Mouse (Mus musculus): Measurements from ENCODE around the gene Amot. TPM values are rescaled to one million over a fixed set of nuclear protein-coding genes. Genes with fewer than 3 reads are reported as not detected.
A peak's percentile ranks its signal among the peaks of the same experiment; 100 is the strongest.

Gene Amot
- polyA plus RNA-seq, 1 experiment = 7.0 TPM

- WGBS = 50% methylated on average over 2 of the region's 2 CpGs
- no peaks in the 10 kb centered on the region for H3K36me3 ChIP-seq (ENCODE audit: control insufficient read depth, insufficient read depth, low read length)
- H3K4me3 ChIP-seq (ENCODE audit: control insufficient read depth, insufficient read depth, low read length) = no peak overlapping the region
- no peak for DNase-seq
- no peak for TF ChIP-seq CTCF (IDR thresholded peaks at IDR 0.05; ENCODE audit: borderline replicate concordance, control insufficient read depth, extremely low read depth, insufficient read depth, low read length, poor library complexity)
- TF ChIP-seq POLR2A (IDR thresholded peaks at IDR 0.05; ENCODE audit: control insufficient read depth, extremely low read depth, insufficient read depth, low read length, poor library complexity) = no peak
- H3K27ac ChIP-seq (ENCODE audit: control insufficient read depth, insufficient read depth, low read length) = no peak overlapping the region
- no peaks in the 10 kb centered on the region for H3K4me1 ChIP-seq (replicated peaks; ENCODE audit: control insufficient read depth, insufficient read depth, low read length)
- H3K27me3 ChIP-seq (ENCODE audit: control insufficient read depth, insufficient read depth, low read length) = no peaks in the 10 kb centered on the region
These were observed 41.5 kb downstream of the Amot start for GRCm38 (mm10) chrX:145463524-145463923.

GRCm38 (mm10) chrX:145461339-145461738 lies 43.6 kb downstream of the Amot start:
- Histone ChIP-seq H3K27me3 (ENCODE audit: control insufficient read depth, insufficient read depth, low read length) (no peaks in the 10 kb centered on the region), H3K27ac (ENCODE audit: control insufficient read depth, insufficient read depth, low read length) (no peak overlapping the region), H3K4me3 (ENCODE audit: control insufficient read depth, insufficient read depth, low read length) (no peak overlapping the region), H3K36me3 (ENCODE audit: control insufficient read depth, insufficient read depth, low read length) (no peaks in the 10 kb centered on the region), H3K4me1 (replicated peaks; ENCODE audit: control insufficient read depth, insufficient read depth, low read length) (no peaks in the 10 kb centered on the region)
- no peak for DNase-seq
- 97% methylated on average over 3 of the region's 3 CpGs for WGBS
- TF ChIP-seq POLR2A (IDR thresholded peaks at IDR 0.05; ENCODE audit: control insufficient read depth, extremely low read depth, insufficient read depth, low read length, poor library complexity) (no peak), CTCF (IDR thresholded peaks at IDR 0.05; ENCODE audit: borderline replicate concordance, control insufficient read depth, extremely low read depth, insufficient read depth, low read length, poor library complexity) (no peak)

- 48% methylated on average over 4 of the region's 4 CpGs for WGBS
These were observed 48.7 kb downstream of the Amot start for GRCm38 (mm10) chrX:145456251-145456650.

GRCm38 (mm10) chrX:145455629-145456028 lies 49.4 kb downstream of the Amot start:
- Histone ChIP-seq H3K27ac (ENCODE audit: control insufficient read depth, insufficient read depth, low read length) (no peak overlapping the region), H3K27me3 (ENCODE audit: control insufficient read depth, insufficient read depth, low read length) (no peaks in the 10 kb centered on the region), H3K36me3 (ENCODE audit: control insufficient read depth, insufficient read depth, low read length) (no peaks in the 10 kb centered on the region), H3K4me1 (replicated peaks; ENCODE audit: control insufficient read depth, insufficient read depth, low read length) (no peaks in the 10 kb centered on the region), H3K4me3 (ENCODE audit: control insufficient read depth, insufficient read depth, low read length) (no peak overlapping the region)
- no peak for DNase-seq
- 97% methylated on average over 6 of the region's 6 CpGs for WGBS
- TF ChIP-seq CTCF (IDR thresholded peaks at IDR 0.05; ENCODE audit: borderline replicate concordance, control insufficient read depth, extremely low read depth, insufficient read depth, low read length, poor library complexity) (no peak), POLR2A (IDR thresholded peaks at IDR 0.05; ENCODE audit: control insufficient read depth, extremely low read depth, insufficient read depth, low read length, poor library complexity) (no peak)

More at GRCm38 (mm10) chrX:145456251-145456650, 48.7 kb downstream of the Amot start:
- Histone ChIP-seq H3K4me3 (ENCODE audit: control insufficient read depth, insufficient read depth, low read length) (no peak overlapping the region), H3K27ac (ENCODE audit: control insufficient read depth, insufficient read depth, low read length) (no peak overlapping the region), H3K4me1 (replicated peaks; ENCODE audit: control insufficient read depth, insufficient read depth, low read length) (no peaks in the 10 kb centered on the region), H3K36me3 (ENCODE audit: control insufficient read depth, insufficient read depth, low read length) (no peaks in the 10 kb centered on the region), H3K27me3 (ENCODE audit: control insufficient read depth, insufficient read depth, low read length) (no peaks in the 10 kb centered on the region)
- no peak for DNase-seq
- TF ChIP-seq POLR2A (IDR thresholded peaks at IDR 0.05; ENCODE audit: control insufficient read depth, extremely low read depth, insufficient read depth, low read length, poor library complexity) (no peak), CTCF (IDR thresholded peaks at IDR 0.05; ENCODE audit: borderline replicate concordance, control insufficient read depth, extremely low read depth, insufficient read depth, low read length, poor library complexity) (no peak)

- no peaks in the 10 kb centered on the region for H3K4me1 ChIP-seq (replicated peaks; ENCODE audit: control insufficient read depth, insufficient read depth, low read length)
- H3K36me3 ChIP-seq (ENCODE audit: control insufficient read depth, insufficient read depth, low read length) = no peaks in the 10 kb centered on the region
- no peak for TF ChIP-seq POLR2A (IDR thresholded peaks at IDR 0.05; ENCODE audit: control insufficient read depth, extremely low read depth, insufficient read depth, low read length, poor library complexity)
- TF ChIP-seq CTCF (IDR thresholded peaks at IDR 0.05; ENCODE audit: borderline replicate concordance, control insufficient read depth, extremely low read depth, insufficient read depth, low read length, poor library complexity) = no peak
- H3K27ac ChIP-seq (ENCODE audit: control insufficient read depth, insufficient read depth, low read length) = no peak overlapping the region
- DNase-seq = no peak
- no peaks in the 10 kb centered on the region for H3K27me3 ChIP-seq (ENCODE audit: control insufficient read depth, insufficient read depth, low read length)
- H3K4me3 ChIP-seq (ENCODE audit: control insufficient read depth, insufficient read depth, low read length) = no peak overlapping the region
- WGBS = 90% methylated on average over 4 of the region's 4 CpGs
These were observed 50.2 kb downstream of the Amot start for GRCm38 (mm10) chrX:145454828-145455227.

GRCm38 (mm10) chrX:145441526-145441925 lies 63.5 kb downstream of the Amot start:
- no peaks in the 10 kb centered on the region for H3K27me3 ChIP-seq (ENCODE audit: control insufficient read depth, insufficient read depth, low read length)
- H3K4me3 ChIP-seq (ENCODE audit: control insufficient read depth, insufficient read depth, low read length) = no peak overlapping the region
- no peak overlapping the region for H3K27ac ChIP-seq (ENCODE audit: control insufficient read depth, insufficient read depth, low read length)
- no peaks in the 10 kb centered on the region for H3K4me1 ChIP-seq (replicated peaks; ENCODE audit: control insufficient read depth, insufficient read depth, low read length)
- H3K36me3 ChIP-seq (ENCODE audit: control insufficient read depth, insufficient read depth, low read length) = no peaks in the 10 kb centered on the region
- 97% methylated on average over 2 of the region's 2 CpGs for WGBS
- TF ChIP-seq POLR2A (IDR thresholded peaks at IDR 0.05; ENCODE audit: control insufficient read depth, extremely low read depth, insufficient read depth, low read length, poor library complexity) (no peak), CTCF (IDR thresholded peaks at IDR 0.05; ENCODE audit: borderline replicate concordance, control insufficient read depth, extremely low read depth, insufficient read depth, low read length, poor library complexity) (no peak)
- no peak for DNase-seq

- 24% methylated on average over 4 of the region's 4 CpGs for WGBS
- Histone ChIP-seq H3K4me1 (replicated peaks; ENCODE audit: control insufficient read depth, insufficient read depth, low read length) (no peaks in the 10 kb centered on the region), H3K27me3 (ENCODE audit: control insufficient read depth, insufficient read depth, low read length) (no peaks in the 10 kb centered on the region), H3K4me3 (ENCODE audit: control insufficient read depth, insufficient read depth, low read length) (no peak overlapping the region), H3K36me3 (ENCODE audit: control insufficient read depth, insufficient read depth, low read length) (no peaks in the 10 kb centered on the region), H3K27ac (ENCODE audit: control insufficient read depth, insufficient read depth, low read length) (no peak overlapping the region)
- TF ChIP-seq POLR2A (IDR thresholded peaks at IDR 0.05; ENCODE audit: control insufficient read depth, extremely low read depth, insufficient read depth, low read length, poor library complexity) = no peak
- no peak for TF ChIP-seq CTCF (IDR thresholded peaks at IDR 0.05; ENCODE audit: borderline replicate concordance, control insufficient read depth, extremely low read depth, insufficient read depth, low read length, poor library complexity)
- DNase-seq = peak; percentile 1
These were observed 71.3 kb downstream of the Amot start for GRCm38 (mm10) chrX:145433652-145434051.

Data from thymus, adult 2 months (tissue).